Mouse (Mus musculus) liver, adult (tissue): ENCODE results near the gene Cck.

Experiments
- GATA4 ChIP-seq: IDR thresholded peaks from 2 replicates; pipeline ENCODE4 v1.6.1; 2014; ENCODE audit warnings: mild to moderate bottlenecking, low read length; ENCODE audit not compliant: insufficient replicate concordance

Gene Cck

DNA sequence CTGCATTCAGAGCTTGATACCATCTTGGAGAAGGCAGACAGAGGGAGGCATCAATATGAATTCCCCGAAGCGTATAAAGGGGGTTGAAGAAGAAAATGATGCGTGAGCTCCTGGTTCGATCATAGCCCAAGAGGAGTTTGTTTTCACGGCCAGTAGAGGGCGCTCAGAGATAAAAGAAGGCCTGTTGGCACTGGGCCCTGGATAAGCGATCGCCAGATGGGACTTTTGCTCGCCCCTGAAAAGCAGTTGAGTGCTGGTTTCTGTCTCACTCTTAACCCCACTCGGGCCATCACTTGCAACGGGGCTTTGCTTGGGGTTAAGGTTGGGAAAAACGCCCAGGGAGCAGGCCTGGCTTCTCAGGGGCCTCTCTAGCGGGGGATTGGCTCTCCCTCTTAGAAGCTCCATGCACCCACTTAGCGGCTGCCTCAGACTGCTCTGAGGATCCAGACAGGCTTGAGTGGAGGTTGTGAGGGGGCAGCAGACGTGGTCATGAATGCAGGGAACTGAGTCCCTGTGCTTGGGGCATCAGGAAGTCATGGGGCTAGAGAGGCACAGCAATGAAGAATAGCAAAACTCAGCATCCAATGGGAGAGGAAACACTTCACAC is 18.1 kb downstream of the Cck start:
- no peak; the same call in 1 of the 2 replicates for TF ChIP-seq GATA4

DNA sequence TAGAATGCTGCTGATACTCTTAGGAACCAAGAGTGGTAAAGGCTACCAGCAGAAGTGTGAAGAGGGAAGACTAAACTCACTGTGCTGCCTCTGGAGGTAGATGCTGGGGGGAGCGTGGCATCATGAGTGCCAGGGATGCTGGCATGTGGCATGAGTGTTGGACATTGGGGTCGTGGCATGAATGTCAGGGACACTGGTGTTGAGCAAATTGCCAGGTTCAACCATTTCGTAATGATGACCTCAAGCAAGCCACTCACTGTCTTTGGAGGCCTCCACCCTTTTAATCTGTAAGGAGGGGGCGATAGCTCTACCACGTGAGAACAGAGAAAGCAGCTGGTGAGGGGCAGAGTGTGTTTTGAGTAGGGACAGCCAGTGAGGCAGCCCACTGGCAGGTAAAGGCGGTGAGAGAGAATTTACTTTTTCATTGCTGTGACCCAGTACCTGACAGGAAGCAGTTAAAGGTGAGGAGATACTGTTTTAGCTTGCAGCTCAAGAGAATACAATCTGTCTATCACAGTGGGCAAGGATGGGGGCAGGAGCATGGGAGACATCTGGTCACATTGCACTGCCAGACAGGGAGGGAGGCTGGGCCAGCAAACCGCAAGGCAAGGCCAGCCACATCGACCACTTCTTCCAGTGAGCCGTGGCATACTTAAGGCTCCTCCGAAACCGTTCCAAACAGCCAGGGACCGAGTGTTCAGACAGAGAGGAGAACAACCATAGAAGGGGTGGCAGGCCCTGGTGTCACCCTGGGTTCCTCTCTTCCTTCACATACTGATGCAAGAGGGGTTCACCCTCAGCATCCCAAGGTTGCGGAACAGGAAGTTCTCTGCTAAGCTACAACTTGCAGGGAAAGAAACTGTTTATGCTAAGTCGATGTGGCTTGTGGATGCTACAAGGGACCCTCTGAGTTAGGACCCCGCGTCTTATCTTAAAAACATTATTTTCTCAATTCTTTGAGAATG is 19.7 kb downstream of the Cck start:
- no peak for TF ChIP-seq GATA4

DNA sequence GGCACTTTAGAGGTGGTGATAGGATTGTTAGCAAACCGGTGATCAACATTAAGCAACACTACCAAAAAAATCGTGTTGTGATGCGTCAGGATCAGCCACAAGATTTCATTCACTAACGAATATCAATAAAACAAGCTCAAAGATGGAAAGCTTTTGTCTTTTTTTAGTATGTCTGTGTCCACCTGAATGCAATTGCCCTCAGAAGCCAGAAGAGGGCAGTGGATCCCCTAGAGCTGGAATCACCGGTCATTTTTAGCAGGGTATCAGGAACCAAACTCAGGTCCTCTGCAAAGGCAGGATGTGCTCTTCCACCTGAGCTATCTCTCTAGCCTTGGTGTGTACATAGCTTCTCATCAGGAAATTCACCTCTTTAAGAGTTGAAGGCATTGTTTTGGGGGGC is 20.7 kb downstream of the Cck start:
- no peak for TF ChIP-seq GATA4

DNA sequence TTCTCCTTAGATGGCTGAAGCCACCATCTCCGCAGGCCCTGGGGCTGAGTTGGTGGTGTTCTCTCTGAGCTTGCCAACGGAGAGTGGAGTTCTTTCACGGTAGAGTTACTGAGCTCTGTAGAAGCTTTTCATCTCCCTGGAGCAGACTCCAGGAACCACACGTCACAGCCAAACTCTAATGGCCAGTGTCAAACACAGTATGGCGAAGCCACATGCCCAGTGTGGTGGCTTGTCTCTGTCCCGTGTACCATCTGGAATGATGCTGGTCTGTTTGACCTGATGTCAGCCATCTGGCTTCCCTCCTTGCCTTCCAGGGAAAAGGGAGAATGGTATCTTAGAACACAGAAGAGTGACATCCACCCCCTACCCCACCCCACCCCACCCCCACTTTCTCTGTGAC is 25.8 kb downstream of the Cck start:
- no peak for TF ChIP-seq GATA4

DNA sequence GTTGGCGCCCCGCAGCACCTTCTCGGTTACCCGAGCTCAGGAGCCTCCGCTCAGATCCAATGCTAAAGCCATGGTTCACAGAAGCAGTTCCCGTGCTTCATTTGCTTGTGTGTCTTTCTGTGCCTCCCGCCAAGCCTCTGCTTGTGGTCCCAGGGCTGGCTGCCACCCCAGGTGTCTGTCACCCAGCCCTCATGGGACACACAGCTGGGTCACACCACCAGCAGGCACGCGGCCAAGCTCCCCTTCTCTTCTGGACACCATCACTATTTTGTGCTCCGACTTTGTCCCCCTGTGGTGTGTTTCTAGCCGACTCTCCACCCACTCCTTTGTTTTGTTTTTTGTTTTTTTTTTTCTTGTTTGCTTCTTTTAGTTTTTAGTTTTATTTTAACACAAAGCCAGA is 28.0 kb downstream of the Cck start:
- TF ChIP-seq GATA4 = no peak

DNA sequence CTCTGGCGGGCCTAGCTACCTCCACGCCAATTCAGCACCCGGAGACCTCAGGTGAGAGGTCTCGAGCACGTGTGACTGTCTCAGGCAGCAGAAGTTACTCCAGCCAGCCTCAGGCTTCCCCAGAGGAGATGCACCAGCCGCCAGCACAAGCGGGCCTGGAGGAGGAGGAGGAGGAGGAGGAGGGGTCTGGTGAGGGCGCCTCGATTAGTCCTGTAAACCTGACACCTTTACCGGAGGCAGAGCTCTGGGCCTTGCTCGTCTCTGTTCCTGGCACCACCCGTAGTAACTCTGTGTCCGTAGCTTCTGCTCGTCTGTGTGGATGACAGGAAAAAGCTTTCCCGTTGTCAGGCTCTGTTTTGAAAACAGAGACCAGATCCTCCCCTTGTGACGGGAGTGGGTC is 35.0 kb downstream of the Cck start:
- TF ChIP-seq GATA4 = no peak

DNA sequence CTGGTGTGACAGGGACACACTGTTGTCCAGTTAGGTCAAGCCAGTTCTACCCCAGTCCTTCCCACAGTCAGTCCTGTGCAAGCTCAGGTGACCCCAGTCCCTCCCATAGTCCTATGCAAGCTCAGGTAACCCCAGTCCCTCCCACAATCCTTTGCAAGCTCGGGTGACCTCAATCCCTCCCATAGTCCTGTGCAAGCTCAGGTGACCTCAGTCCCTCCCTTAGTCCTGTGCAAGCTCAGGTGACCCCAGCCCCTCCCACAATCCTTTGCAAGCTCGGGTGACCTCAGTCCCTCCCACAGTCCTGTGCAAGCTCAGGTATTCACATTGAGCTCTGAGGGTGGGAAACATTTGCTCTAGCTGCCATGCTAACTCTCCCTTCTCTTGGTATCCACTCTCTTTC is 35.5 kb downstream of the Cck start:
- TF ChIP-seq GATA4 = no peak

DNA sequence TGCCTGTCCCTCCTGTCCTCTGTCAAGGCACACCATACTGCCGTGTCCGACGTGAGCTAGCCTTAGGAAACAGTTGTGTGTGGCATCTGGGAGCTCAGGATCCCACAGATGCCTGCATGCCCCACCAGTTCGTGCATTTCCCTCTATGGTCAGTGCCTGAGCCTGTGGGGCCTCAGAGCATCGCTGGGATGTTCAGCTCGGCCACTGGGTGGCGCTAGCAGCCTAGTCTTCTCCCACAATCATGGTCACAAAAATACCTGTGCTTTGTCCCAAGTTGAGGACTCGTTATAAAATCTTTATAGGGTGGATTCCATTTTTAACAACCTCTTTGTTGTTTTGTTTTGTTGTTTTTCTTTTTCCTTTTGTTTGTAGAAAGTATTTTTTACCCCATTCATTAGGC is 37.0 kb downstream of the Cck start:
- TF ChIP-seq GATA4 = no peak

DNA sequence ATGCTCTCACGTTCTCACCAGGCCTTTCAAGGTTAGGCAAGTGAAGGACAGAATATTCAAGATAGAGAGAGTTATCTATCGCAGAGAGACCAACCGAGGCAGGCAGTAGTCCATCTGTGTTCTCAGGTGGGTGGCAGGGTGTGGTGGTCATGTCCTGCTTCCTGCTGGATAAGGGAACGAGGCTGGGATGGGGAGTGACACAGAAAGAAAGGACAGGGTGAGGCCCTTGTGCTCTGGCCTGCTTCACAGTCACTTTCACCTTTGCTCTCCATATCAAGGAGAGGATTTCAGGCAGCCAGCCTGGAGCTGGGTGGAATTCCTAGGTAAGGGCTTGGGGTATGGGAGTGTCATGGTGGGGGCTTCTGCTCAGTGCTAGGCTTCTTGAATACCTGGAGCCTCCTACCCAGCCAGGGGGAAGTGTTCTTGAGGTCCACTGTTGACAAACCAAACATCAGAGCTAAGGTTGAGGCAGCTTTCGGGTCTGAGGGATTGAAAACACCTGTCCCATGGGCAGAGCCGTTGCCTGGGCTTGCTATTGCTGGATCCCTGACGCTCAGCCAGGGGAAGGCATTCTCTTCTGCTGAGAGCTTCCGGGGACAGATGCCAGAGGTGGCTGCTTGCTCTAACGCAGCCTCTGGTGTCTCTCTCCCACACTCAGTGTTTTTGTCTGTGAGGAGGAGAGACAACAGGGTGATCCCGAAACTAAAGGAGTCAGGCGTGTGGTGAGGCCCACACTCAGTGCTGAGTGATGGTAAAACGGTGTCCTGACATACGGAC is 38.6 kb downstream of the Cck start:
- no peak for TF ChIP-seq GATA4

DNA sequence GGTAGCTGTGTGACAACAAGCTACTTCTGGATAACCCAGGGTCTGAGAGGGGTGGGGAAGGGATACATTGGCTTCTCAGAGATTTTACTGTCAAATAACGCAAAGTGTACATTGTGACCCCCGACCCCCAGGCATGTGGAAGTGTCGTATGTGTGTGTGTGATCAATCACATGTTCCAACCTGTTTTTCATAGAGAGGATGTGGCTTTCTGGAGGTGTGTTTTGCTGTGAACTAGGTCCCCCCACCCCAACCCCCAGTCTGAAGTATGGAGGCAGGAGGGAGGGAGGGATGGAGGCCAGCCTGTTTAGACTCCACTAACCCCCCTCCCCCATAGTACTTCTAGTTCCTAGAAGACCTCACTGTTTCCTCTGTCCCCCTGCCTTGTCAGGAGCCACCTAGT is 40.6 kb downstream of the Cck start:
- TF ChIP-seq GATA4 = no peak

DNA sequence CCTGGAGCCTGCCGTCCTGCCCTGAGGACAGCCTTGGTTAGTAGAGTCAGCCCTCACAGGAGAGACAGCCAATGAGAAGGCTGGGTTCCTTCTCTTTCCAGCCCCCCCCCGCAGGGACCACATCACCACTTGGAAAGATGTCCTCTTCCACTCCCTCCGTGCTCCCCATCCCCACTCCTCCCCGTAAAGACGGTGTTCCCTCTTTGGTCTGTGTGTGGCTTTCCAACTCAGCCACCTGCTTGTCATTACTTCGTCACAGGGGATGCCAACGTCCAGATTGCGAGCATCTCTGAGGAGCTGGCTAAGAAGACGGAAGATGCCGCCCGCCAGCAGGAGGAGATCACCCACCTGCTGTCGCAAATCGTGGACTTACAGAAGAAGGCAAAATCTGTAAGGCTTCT is 49.1 kb downstream of the Cck start:
- no peak for TF ChIP-seq GATA4

DNA sequence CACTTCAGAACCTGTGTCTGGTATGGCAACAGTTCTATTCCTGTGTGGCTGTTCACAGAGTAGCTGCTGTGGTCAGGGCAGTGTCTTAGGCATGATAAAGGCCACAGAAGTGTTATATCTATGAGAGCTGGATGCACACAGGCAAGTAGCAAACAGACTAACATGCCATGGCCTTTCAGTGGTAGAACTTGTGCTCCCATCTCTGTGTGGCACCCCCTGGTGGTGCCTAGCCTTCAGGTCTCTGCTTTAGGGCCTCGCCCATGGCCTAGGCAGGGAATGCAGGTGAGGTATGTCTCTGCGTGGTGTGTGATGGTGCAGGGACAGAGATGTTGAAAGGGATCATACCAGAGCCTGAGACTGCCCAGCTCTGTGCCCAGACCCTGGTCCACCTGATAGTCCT is 50.1 kb downstream of the Cck start:
- TF ChIP-seq GATA4 = no peak

DNA sequence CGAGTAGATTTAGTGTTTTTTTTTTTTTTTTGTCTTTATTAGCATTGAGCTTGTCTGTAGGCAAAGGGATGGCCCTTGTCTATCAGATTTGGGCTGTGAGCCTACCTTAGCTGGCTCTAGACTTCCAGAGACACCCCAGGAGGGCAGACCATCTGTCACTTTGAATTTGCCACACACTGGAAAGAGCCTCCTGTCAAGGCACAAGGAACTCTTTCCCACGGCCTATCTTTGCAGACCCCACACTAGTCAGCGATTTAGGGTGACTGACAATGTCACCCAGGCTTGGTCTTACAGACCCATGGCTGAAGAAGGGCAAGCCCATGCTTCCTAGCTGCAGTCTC is 51.2 kb downstream of the Cck start:
- TF ChIP-seq GATA4 = no peak

DNA sequence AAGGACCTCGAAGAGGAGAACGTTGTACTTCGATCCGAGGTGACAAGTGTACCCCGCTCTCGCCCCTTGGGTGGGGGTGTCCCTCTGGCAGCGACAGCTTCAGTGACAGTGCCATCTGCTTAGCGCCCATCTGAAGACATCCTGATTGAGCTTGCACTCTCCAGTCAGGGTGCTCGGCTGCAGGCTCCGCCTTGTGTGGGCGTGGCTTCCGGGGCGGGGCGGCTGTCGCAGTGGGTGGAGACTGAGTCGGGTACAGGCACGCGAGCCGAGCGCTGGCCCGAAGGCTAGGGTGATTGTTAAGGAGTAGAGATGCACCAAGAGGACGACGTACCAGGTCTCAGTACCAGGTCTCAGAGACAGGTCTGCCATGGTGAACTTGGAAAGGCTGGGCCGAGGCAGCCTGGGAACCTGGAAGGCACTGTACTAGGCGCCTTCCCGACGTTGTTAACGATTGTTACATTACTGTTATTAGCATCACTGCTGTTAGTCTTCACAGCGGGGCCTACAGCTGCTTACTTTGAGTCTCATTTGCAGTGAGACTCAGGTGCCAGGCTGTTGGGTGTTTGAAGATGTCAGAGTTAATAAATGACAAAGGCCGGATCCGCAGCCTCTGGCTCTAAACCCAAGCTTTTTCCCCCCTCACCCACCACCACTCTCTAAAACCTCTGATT is 51.7 kb downstream of the Cck start:
- no peak for TF ChIP-seq GATA4

DNA sequence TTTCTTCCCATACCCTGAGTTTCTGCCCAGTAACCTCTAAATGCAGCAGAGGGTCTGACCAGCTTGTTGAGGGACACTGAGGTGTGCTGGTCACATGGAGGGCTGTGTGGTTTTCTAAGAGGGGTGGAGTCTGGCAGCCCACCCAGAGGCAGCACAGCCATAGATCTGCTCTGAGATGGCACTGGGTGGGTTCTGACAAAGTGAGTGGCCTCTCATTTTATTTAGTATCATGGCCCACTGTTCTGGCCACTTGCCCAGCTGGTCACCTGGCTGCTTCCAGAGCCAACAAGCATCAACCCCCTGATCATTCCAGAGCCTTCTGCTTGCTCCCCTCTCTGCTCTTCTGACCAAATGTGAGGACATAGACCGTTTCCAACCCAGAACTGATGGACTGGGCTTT is 53.3 kb downstream of the Cck start:
- TF ChIP-seq GATA4 = no peak
